Mouse (Mus musculus) embryo, embryonic 11.5 days (tissue): ENCODE results near the gene Olfr110.
"Not testable (repeated sequence)": the region's sequence is repeated elsewhere in the genome, so short reads cannot be mapped to it uniquely, and the experiment has no call there.

Experiments used
- DNase-seq: peaks from one replicate; pipeline ENCODE4 v3.0.0-alpha.2; 2012; ENCODE audit warnings: low read depth, low spot score

The Olfr110 gene

DNA sequence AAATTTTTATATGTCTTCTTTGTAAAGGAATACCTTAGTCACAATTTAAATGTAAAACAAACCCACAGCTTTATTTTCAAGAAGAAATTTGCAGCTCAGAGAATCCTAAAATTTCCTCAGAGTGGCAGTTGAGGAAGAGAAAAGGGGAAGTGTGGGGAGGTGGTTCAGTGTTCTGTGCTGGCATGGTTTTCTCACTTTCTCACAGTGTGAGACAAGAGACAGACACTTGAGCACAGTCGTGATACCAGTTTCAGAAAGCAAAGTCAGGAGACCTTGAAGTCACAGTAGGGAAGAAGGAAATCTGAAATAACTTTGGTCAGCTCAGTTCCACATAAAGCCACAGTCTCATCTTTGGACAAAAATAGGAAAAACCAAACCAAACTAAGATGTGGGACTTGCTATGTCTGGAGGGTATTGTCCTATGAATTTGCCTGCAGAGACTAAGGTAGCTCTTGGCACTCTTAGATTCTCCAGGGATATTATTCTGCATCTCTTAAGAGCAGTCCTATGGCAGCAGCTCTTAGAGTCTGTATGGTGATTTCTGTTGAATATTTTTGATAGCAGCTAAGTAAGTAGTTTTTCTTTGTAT lies at the start of gene Olfr110:
Gene Olfr110, plus strand, starts transcription at position 539 of the 589 bp plus-strand sequence.
- DNase-seq = no peak

- no peak for DNase-seq
These were observed 47.1 kb upstream of the Olfr110 start, which contains the start of gene Olfr108 for GRCm38 (mm10) chr17:37445180-37445579. TSS of gene Olfr108 (plus strand) at chr17:37445480.

GRCm38 (mm10) chr17:37458616-37459015 lies 33.7 kb upstream of the Olfr110 start, which contains the start of gene Olfr109:
TSS of gene Olfr109 (plus strand) at chr17:37458916.
- no peak for DNase-seq

GRCm38 (mm10) chr17:37483452-37483851 lies 8.8 kb upstream of the Olfr110 start, which contains the start of gene H2-M2:
TSS of gene H2-M2 (minus strand) at chr17:37483552.
- no peak for DNase-seq

DNA sequence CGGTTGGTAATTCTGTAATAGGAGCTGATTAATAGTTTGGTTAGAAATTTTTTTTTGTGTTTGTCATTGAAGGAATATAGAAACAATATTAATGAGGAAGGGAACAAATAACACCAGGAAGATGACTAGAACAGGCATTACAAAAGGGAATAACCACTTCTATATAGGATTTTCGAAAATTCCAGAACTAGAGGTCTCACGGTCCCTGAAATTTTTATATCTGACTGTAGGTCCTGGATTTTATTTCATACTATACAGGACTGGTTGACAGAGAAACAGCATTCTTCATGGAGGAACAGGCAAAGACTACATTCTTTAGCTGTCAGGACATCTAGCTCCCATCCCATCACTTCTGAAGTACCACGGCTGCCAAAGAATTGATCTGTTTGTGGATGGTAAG lies 15.5 kb downstream of the Olfr110 start, which contains the start of gene Olfr111:
Gene Olfr111, plus strand, starts transcription at position 301 of the 400 bp plus-strand sequence.
- no peak for DNase-seq

- not testable (repeated sequence) for DNase-seq
These were observed 32.3 kb downstream of the Olfr110 start for GRCm38 (mm10) chr17:37524612-37525011.

DNA sequence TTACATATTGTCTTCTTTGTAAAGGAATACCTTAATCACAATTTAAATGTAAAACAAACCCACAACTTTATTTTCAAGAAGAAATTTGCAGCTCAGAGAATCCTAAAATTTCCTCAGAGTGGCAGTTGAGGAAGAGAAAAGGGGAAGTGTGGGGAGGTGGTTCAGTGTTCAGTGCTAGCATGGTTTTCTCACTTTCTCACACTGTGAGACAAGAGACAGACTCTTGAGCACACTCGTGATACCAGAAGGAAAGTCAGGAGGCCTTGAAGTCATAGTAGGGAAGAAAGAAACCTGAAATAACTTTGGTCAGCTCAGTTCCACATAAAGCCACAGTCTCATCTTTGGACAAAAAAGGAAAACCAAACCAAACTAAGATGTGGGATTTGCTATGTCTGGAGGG lies 33.2 kb downstream of the Olfr110 start:
- not testable (repeated sequence) for DNase-seq

- DNase-seq = no peak
These were observed 42.9 kb downstream of the Olfr110 start for GRCm38 (mm10) chr17:37535173-37535572.

DNA sequence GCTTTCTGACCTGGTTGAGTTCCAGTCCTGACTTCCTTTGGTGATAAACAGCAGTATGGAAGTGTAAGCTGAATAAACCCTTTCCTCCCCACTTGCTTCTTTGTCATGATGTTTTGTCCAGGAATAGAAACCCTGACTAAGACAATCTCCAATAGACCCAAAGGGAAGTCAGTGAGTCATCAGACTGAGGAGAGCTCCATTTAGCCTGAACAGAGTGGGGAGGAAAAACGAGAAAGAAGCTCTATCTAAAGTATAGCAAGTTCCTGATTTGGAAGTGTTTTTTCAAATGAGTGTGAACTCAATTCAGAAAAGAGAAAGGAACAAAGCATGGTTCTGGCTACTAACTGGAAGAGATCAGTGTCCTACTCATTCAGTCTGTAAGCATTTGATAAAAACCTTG lies 46.1 kb downstream of the Olfr110 start:
- not testable (repeated sequence) for DNase-seq

DNA sequence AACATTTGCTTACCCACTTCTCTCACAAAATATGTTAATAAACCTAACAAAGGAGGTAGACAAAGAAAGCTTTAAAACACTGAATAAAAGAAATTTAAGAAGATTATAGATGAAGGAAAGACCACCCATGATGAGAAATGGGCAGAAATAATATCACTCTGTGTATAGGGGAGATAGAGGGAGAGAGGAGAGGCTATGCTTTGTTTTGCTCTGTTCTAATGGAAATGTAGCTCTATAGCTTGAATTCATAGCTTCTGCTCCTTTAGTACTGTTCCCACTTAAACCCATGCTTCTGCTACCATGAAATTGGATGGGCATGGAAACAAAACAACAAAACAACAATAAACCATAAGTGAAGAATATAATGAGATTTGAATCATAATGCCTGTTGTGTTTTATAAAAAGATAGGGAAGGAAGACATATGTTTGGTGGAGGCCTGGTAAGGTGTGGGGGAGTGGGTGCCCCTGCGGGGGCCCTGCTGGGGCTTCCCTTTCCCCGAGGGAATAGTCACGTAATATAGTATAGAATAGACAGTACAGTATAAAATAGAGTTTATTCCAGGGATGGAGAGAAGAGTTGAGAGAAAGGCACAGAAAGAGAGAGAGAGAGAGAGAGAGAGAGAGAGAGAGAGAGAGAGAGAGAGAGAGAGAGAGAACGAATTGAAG lies 49.3 kb downstream of the Olfr110 start:
- DNase-seq = no peak

DNA sequence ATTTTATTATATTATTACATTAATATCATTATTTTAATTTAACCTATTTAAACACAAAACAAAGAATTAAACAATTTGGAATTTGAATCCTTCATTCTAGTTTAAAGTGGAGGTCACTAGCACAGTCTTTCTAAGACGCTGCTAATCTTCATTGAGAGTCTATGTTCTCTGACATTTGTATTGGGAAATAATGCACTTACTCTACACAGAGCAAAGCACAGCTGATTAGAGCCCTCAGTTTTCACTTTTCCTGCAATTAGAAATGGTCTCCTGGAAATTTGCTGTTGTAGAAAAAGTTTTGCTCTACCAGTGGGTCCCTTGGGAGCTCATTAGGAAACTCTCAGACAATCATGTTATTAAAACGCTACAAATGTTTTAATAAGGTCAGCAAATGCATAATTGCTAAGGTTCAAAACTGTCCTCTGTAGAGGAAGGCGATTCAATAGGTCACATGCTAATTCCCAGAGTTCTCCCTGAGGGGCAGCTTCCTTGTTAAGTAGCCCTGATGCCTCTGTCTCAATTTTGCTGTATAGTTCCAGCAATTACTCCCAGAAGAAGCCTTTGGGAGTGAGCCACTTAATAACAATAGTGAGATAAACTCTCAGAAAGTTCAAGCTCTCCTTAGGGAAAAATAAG lies 51.6 kb downstream of the Olfr110 start:
- DNase-seq = no peak
